Mouse (Mus musculus): ENCODE measurements around the gene Dst. TPM values are rescaled to one million over a fixed set of nuclear protein-coding genes. Genes with fewer than 3 reads are reported as not detected.

Dst gene
- total and polyA plus RNA-seq, 3 experiments = 0.08 to 0.60 TPM; not detected in 1

DNA sequence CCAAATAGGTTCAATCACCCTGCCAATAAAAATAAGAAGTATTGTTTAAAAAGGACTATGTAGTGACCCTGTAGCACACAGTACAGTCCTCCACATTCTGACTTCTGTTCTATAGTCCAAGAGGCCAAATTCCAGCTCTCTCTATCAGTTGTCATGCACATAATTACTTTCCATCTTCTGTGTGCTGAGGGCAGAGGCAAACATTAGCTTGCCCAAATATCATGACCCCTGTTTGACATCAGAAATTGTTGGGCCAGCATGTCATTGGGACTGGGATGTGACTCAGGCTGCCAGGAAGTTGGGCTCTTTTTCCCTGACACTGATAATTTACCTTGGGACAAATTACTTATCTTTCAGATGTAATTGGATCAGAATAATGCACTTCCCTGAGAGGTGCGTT lies 214.9 kb downstream of the Dst start:
- no peaks in the 10 kb centered on the region for H3K27me3 ChIP-seq (ENCODE audit: control insufficient read depth in 1 of 2, insufficient read depth in 2 of 2, low read length in 2 of 2)
- no peak overlapping the region for H3K9ac ChIP-seq (ENCODE audit: control insufficient read depth, low read depth, low read length, poor library complexity, severe bottlenecking)
- TF ChIP-seq ETS1 (IDR thresholded peaks at IDR 0.05; ENCODE audit: low read depth, low read length) = no peak
- TF ChIP-seq HCFC1 (IDR thresholded peaks at IDR 0.05; ENCODE audit: low read depth, low read length) = no peak
- no peak for TF ChIP-seq CHD2 (IDR thresholded peaks at IDR 0.05; ENCODE audit: low read length)
- no peak for TF ChIP-seq MAZ (IDR thresholded peaks at IDR 0.05; ENCODE audit: low read depth, low read length)
- TF ChIP-seq POLR2AphosphoS2 (IDR thresholded peaks at IDR 0.05; ENCODE audit: low read length) = no peak
- TF ChIP-seq ELF1 (IDR thresholded peaks at IDR 0.05; ENCODE audit: low read depth, low read length) = no peak
- no peak for TF ChIP-seq NRF1 (IDR thresholded peaks at IDR 0.05; ENCODE audit: insufficient read depth, low read depth, low read length, poor library complexity, severe bottlenecking)
- no peak for TF ChIP-seq USF2 (IDR thresholded peaks at IDR 0.05; ENCODE audit: borderline replicate concordance in 1 of 2, insufficient read depth in 1 of 2, low read depth in 1 of 2, low read length in 2 of 2)
- TF ChIP-seq USF1 (IDR thresholded peaks at IDR 0.05; ENCODE audit: low read depth, low read length) = no peak
- H3K27ac ChIP-seq (ENCODE audit: control insufficient read depth, low read depth, low read length) = no peak overlapping the region
- H3K9me3 ChIP-seq (replicated peaks; ENCODE audit: insufficient read depth, low read length) = no peaks in the 10 kb centered on the region
- H3K4me1 ChIP-seq (ENCODE audit: control insufficient read depth in 1 of 2, insufficient read depth in 2 of 2, low read length in 2 of 2) = no peaks in the 10 kb centered on the region
- H3K79me2 ChIP-seq (ENCODE audit: control insufficient read depth, insufficient read depth, low read length, poor library complexity) = no peaks in the 10 kb centered on the region
- H3K36me3 ChIP-seq (ENCODE audit: control insufficient read depth in 1 of 2, insufficient read depth in 2 of 2, low read length in 2 of 2) = no peaks in the 10 kb centered on the region
- H3K4me3 ChIP-seq (ENCODE audit: control insufficient read depth in 1 of 2, insufficient read depth in 1 of 2, low read depth in 2 of 2, low read length in 2 of 2) = no peak overlapping the region
- no peak for DNase-seq (ENCODE audit: low read depth, low spot score)

DNA sequence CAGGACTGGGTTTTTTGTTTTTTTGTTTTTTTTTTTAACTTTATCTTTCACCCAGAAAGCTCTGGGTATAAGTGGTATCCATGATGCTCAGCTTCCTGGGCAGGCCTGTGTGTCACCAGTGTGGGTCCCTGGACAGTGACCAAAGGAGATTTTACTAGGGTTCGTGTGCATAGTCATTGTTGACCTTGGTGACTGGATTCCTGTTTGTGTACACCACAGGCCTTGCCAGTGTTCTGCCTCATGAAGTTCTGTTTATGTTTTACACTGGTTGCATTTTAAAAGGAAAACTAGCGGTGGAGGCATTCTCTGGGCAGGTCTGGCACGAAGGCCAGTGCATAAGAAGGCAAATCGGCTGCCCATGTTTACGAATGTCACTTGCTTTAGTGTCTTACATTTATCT lies 215.3 kb downstream of the Dst start:
- Histone ChIP-seq H3K9ac (ENCODE audit: control insufficient read depth, low read depth, low read length, poor library complexity, severe bottlenecking) (no peak overlapping the region), H3K79me2 (ENCODE audit: control insufficient read depth, insufficient read depth, low read length, poor library complexity) (no peaks in the 10 kb centered on the region), H3K27me3 (ENCODE audit: control insufficient read depth in 1 of 2, insufficient read depth in 2 of 2, low read length in 2 of 2) (no peaks in the 10 kb centered on the region), H3K9me3 (replicated peaks; ENCODE audit: insufficient read depth, low read length) (no peaks in the 10 kb centered on the region), H3K36me3 (ENCODE audit: control insufficient read depth in 1 of 2, insufficient read depth in 2 of 2, low read length in 2 of 2) (no peaks in the 10 kb centered on the region), H3K4me3 (ENCODE audit: control insufficient read depth in 1 of 2, insufficient read depth in 1 of 2, low read depth in 2 of 2, low read length in 2 of 2) (no peak overlapping the region), H3K4me1 (ENCODE audit: control insufficient read depth in 1 of 2, insufficient read depth in 2 of 2, low read length in 2 of 2) (no peaks in the 10 kb centered on the region), H3K27ac (ENCODE audit: control insufficient read depth, low read depth, low read length) (no peak overlapping the region)
- DNase-seq (ENCODE audit: low read depth, low spot score) = no peak
- no peak for TF ChIP-seq MYB (IDR thresholded peaks at IDR 0.05; ENCODE audit: low read depth, low read length)
- no peak for TF ChIP-seq MXI1 (IDR thresholded peaks at IDR 0.05; ENCODE audit: low read depth, low read length)
- no peak for TF ChIP-seq SIN3A (IDR thresholded peaks at IDR 0.05; ENCODE audit: low read length)
- no peak for TF ChIP-seq USF1 (IDR thresholded peaks at IDR 0.05; ENCODE audit: low read depth, low read length)
- TF ChIP-seq TAL1 (IDR thresholded peaks at IDR 0.05; ENCODE audit: low read length) = no peak
- TF ChIP-seq ELF1 (IDR thresholded peaks at IDR 0.05; ENCODE audit: low read depth, low read length) = no peak
- no peak for TF ChIP-seq POLR2AphosphoS5 (IDR thresholded peaks at IDR 0.05; ENCODE audit: borderline replicate concordance, low read depth, low read length)
- TF ChIP-seq GATA1 (IDR thresholded peaks at IDR 0.05; ENCODE audit: low read depth, low read length) = no peak

GRCm38 (mm10) chr1:34124376-34124775 lies 216.4 kb downstream of the Dst start:
- TF ChIP-seq GATA1 (IDR thresholded peaks at IDR 0.05; ENCODE audit: low read depth, low read length) (no peak), POLR2AphosphoS5 (IDR thresholded peaks at IDR 0.05; ENCODE audit: borderline replicate concordance, low read depth, low read length) (no peak), MEF2A (IDR thresholded peaks at IDR 0.05; ENCODE audit: extremely low read depth, insufficient replicate concordance, low read depth, low read length, poor library complexity, severe bottlenecking) (no peak), ZKSCAN1 (IDR thresholded peaks at IDR 0.05; ENCODE audit: low read depth, low read length) (no peak), MYB (IDR thresholded peaks at IDR 0.05; ENCODE audit: low read depth, low read length) (no peak), TCF12 (IDR thresholded peaks at IDR 0.05; ENCODE audit: low read depth, low read length) (no peak), ELF1 (IDR thresholded peaks at IDR 0.05; ENCODE audit: low read depth, low read length) (no peak), POLR2AphosphoS2 (IDR thresholded peaks at IDR 0.05; ENCODE audit: low read length) (no peak), UBTF (IDR thresholded peaks at IDR 0.05; ENCODE audit: borderline replicate concordance, insufficient read depth, low read depth, low read length) (no peak), EP300 (IDR thresholded peaks at IDR 0.05; ENCODE audit: low read depth in 1 of 2, low read length in 2 of 2) (no peak), ZMIZ1 (IDR thresholded peaks at IDR 0.05; ENCODE audit: low read depth, low read length) (no peak), NRF1 (IDR thresholded peaks at IDR 0.05; ENCODE audit: insufficient read depth, low read depth, low read length, poor library complexity, severe bottlenecking) (no peak), BHLHE40 (IDR thresholded peaks at IDR 0.05; ENCODE audit: borderline replicate concordance, low read depth, low read length) (no peak), ZC3H11A (IDR thresholded peaks at IDR 0.05; ENCODE audit: low read depth, low read length) (no peak), USF2 (IDR thresholded peaks at IDR 0.05; ENCODE audit: borderline replicate concordance in 1 of 2, insufficient read depth in 1 of 2, low read depth in 1 of 2, low read length in 2 of 2) (no peak), CTCF (IDR thresholded peaks at IDR 0.05 in 2 of 3, conservative IDR thresholded peaks at IDR 0.05 in 1 of 3; ENCODE audit: control insufficient read depth in 1 of 3, insufficient read depth in 1 of 3, low read depth in 2 of 3, low read length in 3 of 3, poor library complexity in 1 of 3, severe bottlenecking in 1 of 3) (no peak)

More at GRCm38 (mm10) chr1:34124376-34124775, 216.4 kb downstream of the Dst start:
- Histone ChIP-seq H3K27ac (ENCODE audit: control insufficient read depth, low read depth, low read length) (no peak overlapping the region), H3K27me3 (ENCODE audit: control insufficient read depth in 1 of 2, insufficient read depth in 2 of 2, low read length in 2 of 2) (no peaks in the 10 kb centered on the region), H3K4me3 (ENCODE audit: control insufficient read depth in 1 of 2, insufficient read depth in 1 of 2, low read depth in 2 of 2, low read length in 2 of 2) (no peak overlapping the region), H3K36me3 (ENCODE audit: control insufficient read depth in 1 of 2, insufficient read depth in 2 of 2, low read length in 2 of 2) (no peaks in the 10 kb centered on the region), H3K79me2 (ENCODE audit: control insufficient read depth, insufficient read depth, low read length, poor library complexity) (no peaks in the 10 kb centered on the region), H3K9me3 (replicated peaks; ENCODE audit: insufficient read depth, low read length) (no peaks in the 10 kb centered on the region), H3K9ac (ENCODE audit: control insufficient read depth, low read depth, low read length, poor library complexity, severe bottlenecking) (no peak overlapping the region), H3K4me1 (ENCODE audit: control insufficient read depth in 1 of 2, insufficient read depth in 2 of 2, low read length in 2 of 2) (no peaks in the 10 kb centered on the region)
- DNase-seq (ENCODE audit: low read depth, low spot score) = no peak

All from MEL (cell line).